Mouse (Mus musculus): ENCODE measurements around the gene Olfr361. TPM values are rescaled to one million over a fixed set of nuclear protein-coding genes. Genes with fewer than 3 reads are reported as not detected.
"Not testable (repeated sequence)": the region's sequence is repeated elsewhere in the genome, so short reads cannot be mapped to it uniquely, and the experiment has no call there.

Gene Olfr361
- total RNA-seq (2021) = not detected
- long read RNA-seq, experiment 1 = 0 reads
- long read RNA-seq, experiment 2 = 0 reads

- H3K4me3 ChIP-seq; DNase-seq (ENCODE audit: extremely low spot score in 1 of 2, low spot score in 2 of 2); intact Hi-C loops (cut with DNase I); H3K27ac ChIP-seq: not testable (repeated sequence)
These were observed at the start of gene Olfr361 for GRCm38 (mm10) chr2:37089190-37089589. Gene Olfr361, minus strand, starts transcription at chr2:37089290.

DNA sequence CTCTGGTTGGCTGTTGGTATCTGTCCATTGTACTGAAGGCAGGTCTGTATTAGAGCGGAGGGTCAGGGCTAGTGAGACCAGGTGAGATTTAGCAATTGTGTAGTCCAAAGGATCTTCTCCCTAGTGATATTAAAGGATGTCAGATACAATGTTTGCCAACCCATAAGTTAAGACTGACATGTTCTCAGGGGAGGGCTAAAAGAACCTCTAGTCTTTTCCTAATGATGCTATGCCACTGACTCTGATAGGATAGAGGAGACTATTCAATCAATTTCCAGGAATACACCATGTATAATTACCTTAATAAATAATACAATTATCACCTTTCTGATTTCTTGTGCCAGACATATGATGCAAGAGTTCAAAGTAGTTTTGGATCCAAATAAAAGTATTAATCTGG lies 28.7 kb upstream of the Olfr361 start, which contains the start of gene Olfr362:
Gene Olfr362 (minus strand): TSS at position 101 of the 400 bp plus-strand sequence.
- Histone ChIP-seq H3K27ac (no peak within 1 kb of the TSS), H3K4me3 (no peak within 1 kb of the TSS)
- intact Hi-C loops (cut with DNase I) = no loop called here
- TF ChIP-seq CTCF (IDR thresholded peaks at IDR 0.05) = no peak
- DNase-seq (ENCODE audit: extremely low spot score in 1 of 2, low spot score in 2 of 2) = no peak

DNA sequence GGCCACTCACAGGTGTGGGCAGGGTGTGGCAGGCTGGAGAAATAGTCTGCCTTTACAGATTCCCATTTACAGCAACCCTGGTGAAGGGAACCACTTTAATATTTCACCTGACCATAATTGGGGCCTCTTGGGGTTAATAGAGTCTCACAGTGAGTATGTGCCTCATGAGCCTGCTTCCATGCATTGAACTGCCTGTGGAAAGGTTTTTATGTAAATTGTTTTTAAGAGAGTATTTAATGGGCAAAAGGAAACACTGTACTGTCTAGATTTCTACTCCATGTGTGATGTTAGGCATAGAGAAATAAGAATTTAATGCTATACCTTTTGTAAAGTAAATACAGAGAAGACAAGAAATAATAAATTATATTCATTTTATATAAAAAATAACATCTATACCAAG lies 23.6 kb downstream of the Olfr361 start, which contains the start of gene Olfr360:
Gene Olfr360 (plus strand): TSS at position 301 of the 400 bp plus-strand sequence.
- DNase-seq (ENCODE audit: extremely low spot score in 1 of 2, low spot score in 2 of 2) = no peak
- TF ChIP-seq CTCF (IDR thresholded peaks at IDR 0.05) = no peak
- H3K27ac ChIP-seq = no peak within 1 kb of the TSS
- no peak within 1 kb of the TSS for H3K4me3 ChIP-seq
- intact Hi-C loops (cut with DNase I) = no loop called here

Other genes starting within 250 kb of the Olfr361 start
- gene Olfr350, start 243.0 kb downstream of the Olfr361 start, total RNA-seq (2021) = not detected
- not detected for gene Olfr351, start 226.6 kb downstream of the Olfr361 start, total RNA-seq (2021)
- not detected for gene Olfr352, start 220.8 kb downstream of the Olfr361 start, total RNA-seq (2021)
- not detected for gene Olfr353, start 196.4 kb downstream of the Olfr361 start, total RNA-seq (2021)
- not detected for gene Olfr354, start 183.6 kb downstream of the Olfr361 start, total RNA-seq (2021)
- not detected for gene Olfr355, start 160.4 kb downstream of the Olfr361 start, total RNA-seq (2021)
- not detected for gene Olfr356, start 152.2 kb downstream of the Olfr361 start, total RNA-seq (2021)
- gene Olfr357, start 95.5 kb downstream of the Olfr361 start, total RNA-seq (2021) = not detected
- gene Olfr358, start 80.0 kb downstream of the Olfr361 start, total RNA-seq (2021) = not detected
- not detected for gene Olfr360, start 23.5 kb downstream of the Olfr361 start, total RNA-seq (2021)
- gene Olfr362, start 28.6 kb upstream of the Olfr361 start, total RNA-seq (2021) = not detected
- not detected for gene Olfr364-ps1, start 50.0 kb upstream of the Olfr361 start, total RNA-seq (2021)
- under 1 TPM in 1 of 2 experiments, not detected in 1; 0.09 TPM for gene Olfr365, start 98.9 kb upstream of the Olfr361 start, total RNA-seq (2021)
- gene Olfr366, start 122.3 kb upstream of the Olfr361 start, total RNA-seq (2021) = not detected
- gene Olfr368, start 237.2 kb upstream of the Olfr361 start, total RNA-seq (2021) = not detected

All from left cerebral cortex, adult 2 months (tissue).